Comparison of ENCODE assay signal across 16 mouse cellular contexts in the genomic region with DNA sequence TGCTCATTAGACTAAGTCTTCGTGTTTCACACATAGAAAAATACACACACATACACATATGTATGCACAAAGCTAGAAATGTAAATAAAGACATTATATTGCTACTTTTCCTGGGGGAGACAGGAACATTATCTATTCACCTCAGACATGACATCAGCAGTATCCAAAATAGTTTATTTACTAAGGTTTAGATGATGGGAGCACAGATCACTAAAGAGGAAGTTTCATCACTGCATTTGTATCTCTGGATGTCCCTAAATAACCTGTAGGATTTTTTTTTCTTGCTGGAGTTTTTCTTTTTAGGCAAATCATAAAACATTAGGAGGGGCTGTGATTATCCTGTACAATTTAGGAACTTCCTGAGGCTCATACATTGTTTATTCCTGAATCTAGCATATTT.
DNase-seq lines count a peak whose midpoint lies in the region; TF ChIP-seq lines count a peak whose summit lies in the region.
"Had no signal": no experiment of that assay in that cellular context is flagged by ENCODE, and none has a peak within 500 bp of the region (broad histone marks: within the 10 kb centered on the region; RNA-seq: fewer than 3 reads in every experiment).

No protein-coding gene starts in this region.

- TF ChIP-seq RAD21 in MEL (IDR thresholded peaks at IDR 0.05; ENCODE audit: low read depth, low read length) = no peak

- no peak overlapping the region for H3K27ac ChIP-seq in MEL (ENCODE audit: control insufficient read depth, low read depth, low read length)

- H3K9ac ChIP-seq in MEL (ENCODE audit: control insufficient read depth, low read depth, low read length, poor library complexity, severe bottlenecking) = no peak overlapping the region

- peak; percentile 33 to 57; a peak in 1 of 4 replicates for TF ChIP-seq EP300 in MEL (IDR thresholded peaks at IDR 0.05; ENCODE audit: low read depth in 1 of 2, low read length in 2 of 2)

- no peaks in the 10 kb centered on the region for H3K36me3 ChIP-seq in MEL (ENCODE audit: control insufficient read depth in 1 of 2, insufficient read depth in 2 of 2, low read length in 2 of 2)
- H3K36me3 ChIP-seq: G1E had no signal

- peak; percentile 10 for DNase-seq in MEL (ENCODE audit: low read depth, low spot score)
- DNase-seq in heart, adult 8-10 months (ENCODE audit: low spot score) = no peak
- DNase-seq: adrenal gland, adult 2 months; adrenal gland, adult 8-10 months; adrenal gland, postnatal 10 days; adrenal gland, postnatal 14 days; adrenal gland, postnatal 25 days; adrenal gland, postnatal 36 days; B cell, adult 2 months; cerebellum, adult 11 months; cerebellum, adult 11-12 months; cerebellum, adult 18-20 months; cerebellum, adult 2 months; cerebellum, adult 8-10 months had no signal

- H3K9me3 ChIP-seq in MEL (replicated peaks; ENCODE audit: insufficient read depth, low read length) = no peaks in the 10 kb centered on the region
- H3K9me3 ChIP-seq: G1E had no signal

- no peaks in the 10 kb centered on the region for H3K4me1 ChIP-seq in MEL (ENCODE audit: control insufficient read depth in 1 of 2, insufficient read depth in 2 of 2, low read length in 2 of 2)

- no peak for TF ChIP-seq POLR2A in MEL (IDR thresholded peaks at IDR 0.05; ENCODE audit: control insufficient read depth in 1 of 2, insufficient read depth in 1 of 2, low read depth in 1 of 2, low read length in 2 of 2, poor library complexity in 1 of 2)

- H3K79me2 ChIP-seq in MEL (ENCODE audit: control insufficient read depth, insufficient read depth, low read length, poor library complexity) = no peaks in the 10 kb centered on the region

- no peaks in the 10 kb centered on the region for H3K27me3 ChIP-seq in MEL (ENCODE audit: control insufficient read depth in 1 of 2, insufficient read depth in 2 of 2, low read length in 2 of 2)
- H3K27me3 ChIP-seq: CH12.LX had no signal

- no peak for TF ChIP-seq CTCF in MEL (IDR thresholded peaks at IDR 0.05 in 2 of 3, conservative IDR thresholded peaks at IDR 0.05 in 1 of 3; ENCODE audit: control insufficient read depth in 1 of 3, insufficient read depth in 1 of 3, low read depth in 2 of 3, low read length in 3 of 3, poor library complexity in 1 of 3, severe bottlenecking in 1 of 3)

- no peak overlapping the region for H3K4me3 ChIP-seq in MEL (ENCODE audit: control insufficient read depth in 1 of 2, insufficient read depth in 1 of 2, low read depth in 2 of 2, low read length in 2 of 2)

TF ChIP-seq in MEL, 35 proteins besides CTCF, POLR2A, EP300 and RAD21:
- no peak for TF ChIP-seq GABPA (IDR thresholded peaks at IDR 0.05; ENCODE audit: low read depth, low read length)
- TF ChIP-seq MAFK (IDR thresholded peaks at IDR 0.05; ENCODE audit: borderline replicate concordance, low read depth, low read length) = no peak
- TF ChIP-seq TCF12 (IDR thresholded peaks at IDR 0.05; ENCODE audit: low read depth, low read length) = 0 out of 2 replicates have a peak, but pooled peaks have one; percentile 11
- peak; percentile 56; the same call in 1 of the 2 replicates for TF ChIP-seq GATA1 (IDR thresholded peaks at IDR 0.05; ENCODE audit: low read depth, low read length)
- 0 out of 2 replicates have a peak, but pooled peaks have one; percentile 34 for TF ChIP-seq ZNF384 (IDR thresholded peaks at IDR 0.05; ENCODE audit: low read depth, low read length)
- TF ChIP-seq USF2 (IDR thresholded peaks at IDR 0.05; ENCODE audit: borderline replicate concordance in 1 of 2, insufficient read depth in 1 of 2, low read depth in 1 of 2, low read length in 2 of 2) = no peak
- no peak for TF ChIP-seq KAT2A (conservative IDR thresholded peaks at IDR 0.05; ENCODE audit: low read depth, low read length)
